Comparison of ENCODE assay signal across 22 mouse cellular contexts in the genomic region with DNA sequence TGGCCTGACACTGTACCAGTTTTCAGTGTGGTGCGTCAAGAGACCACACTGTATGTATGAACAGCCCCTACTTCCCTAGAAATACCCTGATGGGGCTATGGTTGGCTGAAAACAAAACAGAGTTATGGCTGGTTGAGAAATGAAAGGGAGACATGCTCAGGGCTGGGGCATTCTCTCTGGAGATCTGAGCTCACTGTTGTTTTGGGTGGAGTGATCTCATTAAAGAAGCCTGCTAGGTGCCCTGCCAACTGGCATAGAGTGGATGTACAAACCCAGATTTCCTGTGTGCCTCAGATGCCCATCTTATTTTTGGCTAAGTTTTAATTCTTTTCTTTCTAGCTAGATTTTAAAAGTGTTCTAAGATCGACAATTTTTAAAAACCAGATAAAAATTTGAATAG. TPM values are rescaled to one million over a fixed set of nuclear protein-coding genes. Genes with fewer than 3 reads are reported as not detected.
DNase-seq lines count a peak whose midpoint lies in the region; ATAC-seq and TF ChIP-seq lines count a peak whose summit lies in the region.
"Had no signal": no experiment of that assay in that cellular context is flagged by ENCODE, and none has a peak within 500 bp of the region (broad histone marks: within the 10 kb centered on the region; RNA-seq: fewer than 3 reads in every experiment).

No protein-coding gene starts in this region.

- CTCF ChIA-PET in Patski (lab: Charles Lee), result interaction anchor here (1.3 kb wide), 1 partner anchor 11 kb away, joined by 3 read pairs; no protein-coding TSS in a partner anchor

- peak; percentile 93 for ATAC-seq in Patski
- no peak for ATAC-seq in erythroblast, adult 5-6 weeks (replicated peaks; ENCODE audit: low FRiP score, poor library complexity, severe bottlenecking)
- ATAC-seq: forebrain, embryonic 14.5 days; inflammation-experienced regulatory T-cells, adult 6 months had no signal

- DNase-seq in heart, adult 18-20 months, result peak; percentile 72 to 75
- DNase-seq in heart, postnatal 25 days (ENCODE audit: low spot score), result no peak
- DNase-seq in 3T3-L1 (ENCODE audit: low read depth, low spot score), result peak; percentile 39
- peak; percentile 54 for DNase-seq in Patski (ENCODE audit: low read depth, low spot score)
- peak; percentile 26 for DNase-seq in gastrocnemius, postnatal 25 days
- no peak for DNase-seq in spleen, postnatal 14 days (ENCODE audit: low spot score in 2 of 2)
- DNase-seq in thymus, postnatal 14 days, result no peak
- DNase-seq: cerebellum, adult 2 months; cerebellum, postnatal 36 days; embryo, embryonic 11 days; kidney, adult 8-10 months; kidney, postnatal 10 days; liver, embryonic 13.5 days; right cerebral cortex, postnatal 14 days had no signal

- POLR2A ChIA-PET in Patski (lab: Charles Lee), result no interaction called here

- in situ Hi-C loops in Patski (cut with MboI; ENCODE audit: low pct_unique_long_range_greater_than_20kb), result no loop called here

- no peaks in the 10 kb centered on the region for H3K27me3 ChIP-seq in Patski
- H3K27me3 ChIP-seq: embryonic facial prominence, embryonic 13.5 days; hindbrain, embryonic 13.5 days; liver, embryonic 13.5 days; lung, embryonic 15.5 days had no signal

- no peak for TF ChIP-seq CTCF in Patski (IDR thresholded peaks at IDR 0.05)

- intact Hi-C loops in heart, postnatal 25 days (cut with DNase I), result no loop called here

RNA-seq across cellular contexts. Expression of a gene that starts 20.5 kb away (rescaled TPM):
- total RNA-seq in heart, adult 18-20 months (2021), result 10 to 100 TPM; 27.9 to 30.7 TPM
- 10 to 100 TPM; 29.1 to 33.7 TPM for total RNA-seq in heart, postnatal 25 days (2021)
- polyA plus RNA-seq in Patski (2021), result 6.0 TPM
- 10 to 100 TPM in 1 of 2 experiments, 1 to 10 TPM in 1; 3.4 to 10.3 TPM for total RNA-seq in gastrocnemius, postnatal 25 days (2021)
- not detected in 2 replicates for total RNA-seq in erythroblast, adult 5-6 weeks (2015; ENCODE audit: low replicate concordance)
- 0.14 TPM in 1 of 2 replicates, not detected in the other for total RNA-seq in erythroblast, adult 5-6 weeks (2017; ENCODE audit: low replicate concordance)
- total RNA-seq: MEL; neutrophil, adult 5-6 weeks had no signal

Comparison
In these comparisons a context has a peak if more than half of its experiments do, and no peak if none do; other contexts are left out.
1. DNase-seq: peak in heart, adult 18-20 months (2 of 2), 3T3-L1 (single experiment), Patski (single experiment) and gastrocnemius, postnatal 25 days (single experiment); none in heart, postnatal 25 days (single experiment), spleen, postnatal 14 days (0 of 2) and thymus, postnatal 14 days (single experiment).